Mouse (Mus musculus) left cerebral cortex, adult 11 months (tissue): Measurements from ENCODE around the gene Ehmt2.

Experiments used
- DNase-seq: peaks from one replicate; pipeline ENCODE4 v3.0.0; 2022; ENCODE audit warnings: low spot score

Gene Ehmt2

GRCm38 (mm10) chr17:34898160-34898586, at the start of gene Ehmt2, which contains the start of gene C2:
TSS of gene Ehmt2 (plus strand) at chr17:34898469.
TSS of gene C2 (minus strand) at chr17:34898265.
- peak; percentile 71 for DNase-seq

DNA sequence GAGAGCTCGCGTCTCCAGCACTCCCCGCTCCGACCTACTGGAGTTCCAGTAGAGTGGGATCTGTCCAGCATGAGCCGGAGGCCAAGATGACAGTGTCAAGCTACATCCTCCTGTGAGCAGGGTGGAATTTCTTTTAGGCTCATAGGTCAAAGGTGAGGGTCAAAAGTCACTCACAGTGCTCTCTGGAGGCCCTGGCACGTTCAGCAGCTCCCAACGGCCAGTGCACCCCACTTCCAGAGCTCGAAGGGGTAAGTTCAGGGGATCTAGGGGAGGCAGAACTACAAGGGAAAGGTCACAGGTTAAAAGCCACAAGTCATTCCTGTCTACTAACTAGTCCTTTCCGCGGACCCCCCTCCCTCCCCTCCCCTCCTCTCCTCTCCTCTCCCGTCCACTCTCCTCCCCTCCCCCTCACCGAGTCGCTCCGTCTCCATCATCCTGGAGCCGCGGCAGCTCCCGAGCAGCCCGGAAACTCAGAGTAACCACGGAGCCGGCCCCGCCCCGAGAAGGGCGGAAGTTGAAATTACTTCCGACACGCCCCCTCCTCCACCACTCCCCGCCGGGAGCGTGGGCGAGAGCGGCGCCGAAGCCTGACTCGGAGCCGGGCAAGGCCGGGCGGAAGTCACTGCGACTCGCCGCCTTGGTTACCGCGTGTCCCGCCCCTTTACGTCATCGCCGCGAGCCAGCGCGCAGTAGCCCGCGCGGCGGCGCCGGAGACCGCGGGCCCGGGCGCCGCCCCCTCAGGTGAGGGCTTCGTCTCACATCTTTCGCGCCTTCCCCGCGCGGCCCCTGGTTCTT, 48.4 kb upstream of the Ehmt2 start, which contains the start of the genes Skiv2l and Nelfe:
Gene Skiv2l, minus strand, starts transcription at position 489 of the 795 bp plus-strand sequence.
Gene Nelfe, plus strand, starts transcription at position 670 of the 795 bp plus-strand sequence.
- DNase-seq = peak; percentile 96

GRCm38 (mm10) chr17:34850517-34851125, 47.6 kb upstream of the Ehmt2 start:
- no peak for DNase-seq

DNA sequence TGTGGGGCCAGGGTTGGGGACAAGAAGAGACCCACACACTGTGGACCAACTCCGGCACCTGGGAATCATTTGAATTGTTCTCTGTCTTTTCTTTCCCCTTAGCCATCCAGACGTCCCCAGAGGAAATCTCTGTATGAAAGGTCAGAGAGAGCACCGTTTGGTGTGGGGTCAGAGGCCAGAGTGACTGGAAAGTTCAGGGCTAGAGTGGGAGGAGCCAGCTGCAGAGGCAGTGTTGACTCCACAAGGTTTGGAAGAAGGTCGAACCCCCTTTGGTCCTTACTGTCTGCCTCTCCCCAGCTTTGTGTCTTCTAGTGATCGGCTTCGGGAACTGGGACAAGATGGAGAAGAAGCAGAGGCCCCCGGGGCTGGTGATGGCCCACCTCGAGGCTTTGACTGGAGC, 44.8 kb upstream of the Ehmt2 start:
- no peak for DNase-seq

DNA sequence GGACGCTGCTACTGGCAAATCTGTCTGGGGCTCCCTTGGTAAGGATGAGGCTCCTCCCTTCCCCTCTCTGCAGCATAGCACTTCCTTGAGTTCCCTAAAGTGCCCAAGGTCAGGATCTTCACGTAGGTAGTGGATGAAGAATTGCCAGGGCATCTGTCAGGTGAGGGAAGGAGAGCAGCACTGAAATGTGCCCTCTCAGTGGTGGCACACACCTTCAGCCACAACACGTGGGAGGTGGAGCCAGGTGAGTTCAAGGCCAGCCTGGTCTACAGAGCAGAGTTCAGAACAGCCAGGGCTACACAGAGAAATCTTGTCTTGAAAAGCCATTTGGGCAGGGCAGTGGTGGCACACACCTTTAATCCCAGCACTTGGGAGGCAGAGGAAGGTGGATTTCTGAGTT, 43.5 kb upstream of the Ehmt2 start:
- no peak for DNase-seq

- no peak for DNase-seq
Measured at GRCm38 (mm10) chr17:34855825-34856224, 42.4 kb upstream of the Ehmt2 start.

- DNase-seq = no peak
Measured at GRCm38 (mm10) chr17:34858670-34859069, 39.6 kb upstream of the Ehmt2 start.

DNA sequence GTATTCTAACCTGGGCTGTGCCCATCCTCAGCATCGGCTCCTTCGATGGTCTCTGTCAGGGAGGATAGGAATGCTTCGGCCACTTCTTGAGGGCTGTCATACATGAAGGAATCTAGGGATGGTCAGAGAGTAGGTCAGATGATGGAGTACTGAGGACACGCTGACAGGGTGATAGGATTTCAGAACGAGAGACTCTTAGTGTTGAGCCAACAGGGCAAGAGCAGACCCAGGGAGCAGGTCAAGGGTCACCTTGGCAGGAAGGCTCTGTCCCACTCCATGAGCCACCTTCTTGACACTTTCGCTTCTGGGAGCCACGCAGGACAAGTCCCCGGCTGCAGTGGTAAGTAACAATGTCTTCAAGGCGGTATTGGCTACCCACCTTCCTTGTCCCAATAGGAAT, 37.8 kb upstream of the Ehmt2 start:
- DNase-seq = no peak

GRCm38 (mm10) chr17:34861704-34862415, 36.4 kb upstream of the Ehmt2 start:
- DNase-seq = no peak

- DNase-seq = no peak
Measured at GRCm38 (mm10) chr17:34862416-34863081, 35.7 kb upstream of the Ehmt2 start, which contains the start of gene Cfb. TSS of gene Cfb (minus strand) at chr17:34862518.

DNA sequence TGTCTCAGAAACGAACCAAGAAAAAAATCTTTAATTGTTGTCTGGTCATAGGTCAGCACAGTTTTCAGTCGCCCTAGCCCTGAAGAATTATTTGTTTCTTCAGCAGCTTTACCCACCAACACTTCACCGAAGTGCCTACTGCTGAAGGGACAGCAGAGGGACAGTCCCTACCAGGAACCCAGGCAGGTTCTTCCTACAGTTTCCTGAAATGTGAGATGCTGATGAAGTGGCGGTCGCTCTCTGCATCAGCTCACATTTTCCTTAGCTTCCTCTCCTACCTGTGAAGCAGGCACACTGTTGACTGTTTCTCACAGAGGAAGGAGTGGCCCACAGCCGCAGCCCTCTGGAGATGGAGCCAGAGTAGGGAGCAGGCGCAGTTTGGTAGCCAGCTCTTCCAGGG, 32.3 kb upstream of the Ehmt2 start:
- DNase-seq = no peak

DNA sequence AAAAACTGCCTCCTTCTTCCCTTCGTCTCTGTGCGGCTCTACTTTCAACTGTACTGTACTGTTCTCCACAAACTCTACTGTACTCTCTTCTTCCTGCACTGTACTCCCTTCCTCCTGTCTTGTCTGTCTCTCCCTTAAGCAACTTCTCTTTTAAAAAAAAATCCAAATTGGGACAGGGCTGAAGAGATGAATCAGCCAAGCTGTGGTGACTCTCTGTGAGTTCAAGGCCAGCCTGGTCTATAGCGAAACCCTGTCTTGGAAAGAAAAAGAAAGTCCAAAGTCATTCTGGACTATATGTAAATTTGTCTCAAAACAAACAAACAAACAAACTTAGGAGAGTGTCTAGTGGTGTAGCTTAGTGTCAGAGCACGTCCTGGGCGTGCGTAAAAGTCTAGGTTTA, 23.9 kb upstream of the Ehmt2 start:
- DNase-seq = no peak

DNA sequence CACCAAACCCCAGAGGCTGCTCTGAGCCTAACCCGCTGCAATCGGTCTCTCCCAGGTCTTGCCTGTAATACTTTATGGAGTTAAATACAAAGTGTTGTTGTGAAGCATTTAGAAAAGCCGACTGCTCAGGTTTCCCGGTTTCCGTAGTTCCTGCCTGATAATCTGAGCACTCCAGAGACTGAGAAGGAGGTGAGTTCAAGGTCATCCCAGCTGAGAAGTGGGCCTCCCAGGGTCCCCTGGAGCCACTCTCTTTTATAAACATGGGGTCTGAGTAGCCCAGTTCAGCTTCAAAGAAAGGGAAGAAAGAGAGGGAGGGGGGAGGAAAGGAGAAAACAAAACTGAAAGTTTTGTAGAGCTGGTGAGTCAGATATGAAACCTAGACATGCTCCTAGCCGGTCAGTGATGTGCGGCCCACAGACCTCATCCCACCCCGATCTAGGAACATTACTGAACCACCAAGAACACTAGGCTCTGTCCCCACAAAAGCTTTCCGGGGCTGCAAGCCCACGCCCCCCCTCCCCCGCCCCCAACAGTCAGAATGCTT, 18.9 kb upstream of the Ehmt2 start, which contains the start of gene Zbtb12:
Gene Zbtb12, plus strand, starts transcription at position 148 of the 544 bp plus-strand sequence.
- DNase-seq = no peak

DNA sequence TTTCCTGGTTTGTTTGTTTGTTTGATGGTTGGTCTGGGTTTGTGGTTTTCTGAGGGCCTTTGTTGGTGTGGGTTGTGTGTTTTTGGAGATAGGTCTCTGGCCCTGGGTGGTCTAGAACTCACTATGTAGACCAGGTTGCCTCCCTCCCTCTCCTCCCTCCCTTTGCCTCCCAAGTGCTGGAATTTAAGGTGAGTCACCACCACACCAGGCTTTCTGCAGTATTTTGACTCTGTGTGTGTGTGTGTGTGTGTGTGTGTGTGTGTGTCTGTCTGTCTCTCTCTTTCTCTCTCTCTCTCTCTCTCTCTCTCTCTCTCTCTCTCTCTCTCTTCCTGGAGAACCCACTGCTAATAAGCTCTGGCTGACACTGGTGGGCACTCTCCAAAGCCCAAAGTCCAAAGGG, 17.1 kb upstream of the Ehmt2 start:
- DNase-seq = no peak

GRCm38 (mm10) chr17:34881683-34882310, 16.5 kb upstream of the Ehmt2 start, which contains the start of gene Gm20547:
TSS of gene Gm20547 (minus strand) at chr17:34882042.
- DNase-seq = no peak

DNA sequence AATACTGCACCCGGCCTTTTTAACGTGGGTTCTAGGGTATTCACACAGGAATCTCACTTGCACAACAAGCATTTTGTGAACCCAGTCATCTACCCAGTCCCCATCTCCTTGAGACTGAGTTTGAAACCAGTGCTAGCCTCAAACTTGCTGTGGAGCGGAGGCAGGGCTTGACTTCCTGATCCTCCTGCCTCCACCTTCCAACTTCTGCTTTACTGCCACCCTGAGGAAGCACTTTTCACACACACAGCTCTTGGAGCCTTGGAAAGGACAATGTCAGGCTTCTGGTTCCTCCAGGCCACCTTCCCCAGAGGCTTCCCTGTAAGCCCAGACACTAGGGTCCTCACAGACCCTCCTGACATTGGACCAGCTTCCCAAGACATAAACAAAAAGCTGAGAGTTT, 14.9 kb upstream of the Ehmt2 start:
- no peak for DNase-seq

- DNase-seq = no peak
Measured at GRCm38 (mm10) chr17:34884704-34885103, 13.6 kb upstream of the Ehmt2 start.

DNA sequence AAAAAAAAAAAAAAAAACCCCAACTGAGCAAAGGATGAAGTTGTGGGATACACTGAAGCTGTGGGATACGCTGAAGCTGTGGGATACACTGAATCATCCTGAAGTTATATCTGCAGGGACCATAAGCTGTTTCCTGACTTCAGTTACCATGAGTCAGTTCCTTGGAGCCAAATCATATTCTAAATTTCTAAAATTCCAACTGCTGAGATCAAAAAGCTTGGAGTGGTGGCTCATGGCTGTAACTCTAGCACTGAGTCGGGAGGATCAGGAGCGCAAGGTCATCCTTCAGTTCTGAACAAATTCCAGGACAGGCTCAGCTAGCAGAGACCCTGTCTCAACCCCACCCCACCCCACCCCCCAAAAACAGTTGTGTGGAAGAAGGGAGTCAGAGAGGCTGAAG, 12.7 kb upstream of the Ehmt2 start:
- DNase-seq = no peak

DNA sequence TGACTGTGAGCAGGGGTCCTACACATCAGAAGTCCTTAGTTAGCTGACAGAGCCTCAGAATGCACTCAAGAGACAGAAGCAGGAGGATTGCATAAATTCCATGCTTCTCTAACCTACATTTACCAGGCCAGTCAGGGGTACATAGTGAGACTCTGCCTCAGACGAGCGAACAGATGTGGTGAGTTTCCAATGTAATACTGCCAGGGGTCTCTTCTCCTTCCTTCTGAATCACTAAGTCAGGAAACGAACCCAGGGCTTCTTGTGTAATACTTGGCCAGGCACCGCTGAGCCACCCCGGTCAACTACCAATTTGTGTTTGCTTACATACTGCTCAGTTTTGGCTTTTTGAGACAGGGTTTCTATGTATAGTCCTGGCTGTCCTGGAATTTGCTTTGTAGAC, 10.3 kb upstream of the Ehmt2 start:
- no peak for DNase-seq

- DNase-seq = no peak
Measured at GRCm38 (mm10) chr17:34890074-34890743, 8.1 kb upstream of the Ehmt2 start.

GRCm38 (mm10) chr17:34891377-34891776, 6.9 kb upstream of the Ehmt2 start:
- DNase-seq = no peak
